ENCODE assay signal across 8 mouse cellular contexts in the genomic region with DNA sequence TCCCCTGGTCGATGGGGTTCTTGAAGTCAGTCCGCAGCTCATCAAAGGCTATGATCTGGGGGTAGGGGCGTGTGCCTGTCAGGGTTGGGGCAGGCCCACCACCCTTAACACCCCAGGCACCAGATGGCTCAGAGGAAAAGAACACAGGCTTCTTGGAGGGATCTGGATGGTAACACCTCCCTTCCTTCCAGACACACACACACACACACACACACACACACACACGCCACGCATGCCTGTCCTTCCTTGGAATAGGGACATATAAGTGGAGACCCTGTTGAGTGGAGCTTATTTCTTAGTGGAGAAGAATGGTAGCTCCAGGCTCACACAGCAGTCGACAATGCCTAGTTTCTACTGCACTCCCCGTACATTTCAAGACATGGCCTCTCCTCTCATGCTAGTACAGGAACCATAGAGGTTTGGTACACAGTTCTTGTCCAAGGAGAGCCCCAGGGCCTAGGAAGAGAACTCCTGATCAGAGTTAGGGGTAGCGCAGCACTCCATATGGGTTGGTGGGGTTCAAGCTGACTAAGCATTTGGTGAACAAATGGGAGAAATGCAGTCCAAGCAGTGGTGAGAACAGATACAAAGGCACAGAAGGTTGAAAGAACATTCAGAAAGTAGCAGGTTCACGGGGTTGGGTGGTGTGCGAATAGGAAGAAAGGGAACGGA. TPM values are rescaled to one million over a fixed set of nuclear protein-coding genes. Genes with fewer than 3 reads are reported as not detected.
A peak's percentile ranks its signal among the peaks of the same experiment; 100 is the strongest.
DNase-seq lines count a peak whose midpoint lies in the region; ATAC-seq and TF ChIP-seq lines count a peak whose summit lies in the region.

No protein-coding gene starts in this region.

- DNase-seq in lung, embryonic 14.5 days = no peak
- DNase-seq in lung, postnatal 14 days = no peak
- DNase-seq in urinary bladder, postnatal 10 days (ENCODE audit: low spot score) = no peak
- DNase-seq in frontal cortex, adult 2 months (ENCODE audit: extremely low spot score in 1 of 2, low spot score in 1 of 2) = no peak
- DNase-seq in kidney, postnatal 14 days = no peak

- no peak overlapping the region for H3K27ac ChIP-seq in lung, embryonic 14.5 days (ENCODE audit: low read depth)
- no peak overlapping the region for H3K27ac ChIP-seq in embryonic facial prominence, embryonic 15.5 days (replicated peaks)
- peak overlapping the region; percentile 97 for H3K27ac ChIP-seq in hindbrain, embryonic 15.5 days (replicated peaks)

- no peak overlapping the region for H3K4me2 ChIP-seq in lung, embryonic 14.5 days
- H3K4me2 ChIP-seq in embryonic facial prominence, embryonic 15.5 days (replicated peaks) = peak overlapping the region; percentile 29; the same call in 1 of the 2 replicates
- peak overlapping the region; percentile 87 for H3K4me2 ChIP-seq in hindbrain, embryonic 15.5 days
- no peak overlapping the region for H3K4me2 ChIP-seq in myocyte (ENCODE audit: low read depth)

- H3K9ac ChIP-seq in lung, embryonic 14.5 days = no peak overlapping the region
- H3K9ac ChIP-seq in embryonic facial prominence, embryonic 15.5 days = no peak overlapping the region
- H3K9ac ChIP-seq in hindbrain, embryonic 15.5 days = peak overlapping the region; percentile 45

- no peaks in the 10 kb centered on the region for H3K9me3 ChIP-seq in lung, embryonic 14.5 days (ENCODE audit: low read depth, low read length)
- H3K9me3 ChIP-seq in embryonic facial prominence, embryonic 15.5 days (replicated peaks) = no peaks in the 10 kb centered on the region
- no peaks in the 10 kb centered on the region for H3K9me3 ChIP-seq in hindbrain, embryonic 15.5 days

- WGBS in lung, embryonic 14.5 days = 40% methylated on average over 11 of the region's 11 CpGs
- WGBS in embryonic facial prominence, embryonic 15.5 days = 40% methylated on average over 11 of the region's 11 CpGs
- WGBS in hindbrain, embryonic 15.5 days = 25% methylated on average over 11 of the region's 11 CpGs

- H3K36me3 ChIP-seq in lung, embryonic 14.5 days (ENCODE audit: insufficient read depth) = peaks cover 39% of the 10 kb centered on the region
- H3K36me3 ChIP-seq in embryonic facial prominence, embryonic 15.5 days = peaks cover 44% of the 10 kb centered on the region
- H3K36me3 ChIP-seq in hindbrain, embryonic 15.5 days = peaks cover 33% of the 10 kb centered on the region
- no peaks in the 10 kb centered on the region for H3K36me3 ChIP-seq in myocyte (ENCODE audit: control insufficient read depth, insufficient read depth)

- no peaks in the 10 kb centered on the region for H3K27me3 ChIP-seq in lung, embryonic 14.5 days (ENCODE audit: insufficient read depth, low read length)
- H3K27me3 ChIP-seq in embryonic facial prominence, embryonic 15.5 days = no peaks in the 10 kb centered on the region
- H3K27me3 ChIP-seq in hindbrain, embryonic 15.5 days = no peaks in the 10 kb centered on the region
- H3K27me3 ChIP-seq in myocyte (ENCODE audit: control insufficient read depth, insufficient read depth, insufficient read length) = no peaks in the 10 kb centered on the region

- peaks cover 2% of the 10 kb centered on the region; the same call in 1 of the 2 replicates for H3K4me1 ChIP-seq in lung, embryonic 14.5 days (ENCODE audit: insufficient read depth)
- peaks cover 65% of the 10 kb centered on the region for H3K4me1 ChIP-seq in embryonic facial prominence, embryonic 15.5 days
- H3K4me1 ChIP-seq in hindbrain, embryonic 15.5 days (replicated peaks) = peaks cover 61% of the 10 kb centered on the region

- TF ChIP-seq CTCF in lung, embryonic 14.5 days (IDR thresholded peaks at IDR 0.05; ENCODE audit: low read depth) = no peak

- no peak for TF ChIP-seq POLR2A in myocyte (IDR thresholded peaks at IDR 0.05; ENCODE audit: insufficient read length, low read depth)

- no peak overlapping the region for H3K4me3 ChIP-seq in lung, embryonic 14.5 days (ENCODE audit: low read depth, low read length)
- H3K4me3 ChIP-seq in embryonic facial prominence, embryonic 15.5 days (replicated peaks) = no peak overlapping the region; the same call in 1 of the 2 replicates
- peak overlapping the region; percentile 91 for H3K4me3 ChIP-seq in hindbrain, embryonic 15.5 days
- no peak overlapping the region for H3K4me3 ChIP-seq in myocyte

- peak; percentile 22 for ATAC-seq in lung, embryonic 14.5 days (ENCODE audit: insufficient read depth)
- ATAC-seq in embryonic facial prominence, embryonic 15.5 days (ENCODE audit: insufficient number of reproducible peaks, low FRiP score, low TSS enrichment, low read depth) = no peak
- ATAC-seq in hindbrain, embryonic 15.5 days (ENCODE audit: low FRiP score, low read depth) = no peak; the same call in 1 of the 2 replicates

- H3ac ChIP-seq in myocyte (ENCODE audit: control insufficient read depth, insufficient read length) = no peak overlapping the region

- H3K79me2 ChIP-seq in myocyte (ENCODE audit: control insufficient read depth, insufficient read depth) = no peaks in the 10 kb centered on the region

TF ChIP-seq in myocyte, 11 proteins besides CTCF, POLR2A, EP300 and RAD21:
- TF ChIP-seq POLR2AphosphoS2 (IDR thresholded peaks at IDR 0.05; ENCODE audit: insufficient read length, low read depth) (peak; percentile 4), MYOG (IDR thresholded peaks at IDR 0.05; ENCODE audit: control insufficient read depth in 1 of 3, insufficient read depth in 1 of 3, insufficient read length in 2 of 3, low read depth in 2 of 3) (no peak)

RNA-seq across cellular contexts. Expression of a gene that starts 3.4 kb away (rescaled TPM):
- polyA plus RNA-seq in lung, embryonic 14.5 days (2014; fragmentation: Nextera tagmentation; extraction: Ambion mirVana) = 14.8 and 15.3 TPM in 2 replicates
- 35.5 and 38.7 TPM in 2 replicates for polyA plus RNA-seq in embryonic facial prominence, embryonic 15.5 days (2015; fragmentation: Nextera tagmentation; extraction: Ambion mirVana)
- 364 and 435 TPM in 2 replicates for polyA plus RNA-seq in hindbrain, embryonic 15.5 days (2015; fragmentation: Nextera tagmentation; extraction: Ambion mirVana)
- 1.6 TPM for polyA plus RNA-seq in myocyte (2012; fragmentation: generic; extraction: Trizol)
- polyA plus RNA-seq in frontal cortex, adult 2 months (2012; rRNA removed) = 383 and 422 TPM in 2 replicates

RNA-seq across cellular contexts. Expression of a gene that starts 6.5 kb away (rescaled TPM):
- polyA plus RNA-seq in lung, embryonic 14.5 days (2014; fragmentation: Nextera tagmentation; extraction: Ambion mirVana) = 99.2 and 105 TPM in 2 replicates
- 111 and 119 TPM in 2 replicates for polyA plus RNA-seq in embryonic facial prominence, embryonic 15.5 days (2015; fragmentation: Nextera tagmentation; extraction: Ambion mirVana)
- polyA plus RNA-seq in hindbrain, embryonic 15.5 days (2015; fragmentation: Nextera tagmentation; extraction: Ambion mirVana) = 55.8 and 64.0 TPM in 2 replicates
- polyA plus RNA-seq in myocyte (2012; fragmentation: generic; extraction: Trizol) = 115 TPM
- polyA plus RNA-seq in frontal cortex, adult 2 months (2012; rRNA removed) = 44.7 and 45.1 TPM in 2 replicates

RNA-seq across cellular contexts. Expression of a gene that starts 9.6 kb away (rescaled TPM):
- 3.1 and 4.4 TPM in 2 replicates for polyA plus RNA-seq in lung, embryonic 14.5 days (2014; fragmentation: Nextera tagmentation; extraction: Ambion mirVana)
- polyA plus RNA-seq in embryonic facial prominence, embryonic 15.5 days (2015; fragmentation: Nextera tagmentation; extraction: Ambion mirVana) = 2.3 and 3.0 TPM in 2 replicates
- polyA plus RNA-seq in hindbrain, embryonic 15.5 days (2015; fragmentation: Nextera tagmentation; extraction: Ambion mirVana) = 28.3 and 34.0 TPM in 2 replicates
- polyA plus RNA-seq in myocyte (2012; fragmentation: generic; extraction: Trizol) = 10.1 TPM
- polyA plus RNA-seq in frontal cortex, adult 2 months (2012; rRNA removed) = 106 and 122 TPM in 2 replicates

RNA-seq across cellular contexts. Expression of a gene that starts 12.0 kb away (rescaled TPM):
- polyA plus RNA-seq in lung, embryonic 14.5 days (2014; fragmentation: Nextera tagmentation; extraction: Ambion mirVana) = 278 and 289 TPM in 2 replicates
- polyA plus RNA-seq in embryonic facial prominence, embryonic 15.5 days (2015; fragmentation: Nextera tagmentation; extraction: Ambion mirVana) = 256 and 270 TPM in 2 replicates
- 210 and 222 TPM in 2 replicates for polyA plus RNA-seq in hindbrain, embryonic 15.5 days (2015; fragmentation: Nextera tagmentation; extraction: Ambion mirVana)
- polyA plus RNA-seq in myocyte (2012; fragmentation: generic; extraction: Trizol) = 203 TPM
- 190 and 208 TPM in 2 replicates for polyA plus RNA-seq in frontal cortex, adult 2 months (2012; rRNA removed)

RNA-seq across cellular contexts. Expression of a gene that starts 23.5 kb away (rescaled TPM):
- 20.4 and 24.8 TPM in 2 replicates for polyA plus RNA-seq in lung, embryonic 14.5 days (2014; fragmentation: Nextera tagmentation; extraction: Ambion mirVana)
- polyA plus RNA-seq in embryonic facial prominence, embryonic 15.5 days (2015; fragmentation: Nextera tagmentation; extraction: Ambion mirVana) = 17.9 and 19.5 TPM in 2 replicates
- polyA plus RNA-seq in hindbrain, embryonic 15.5 days (2015; fragmentation: Nextera tagmentation; extraction: Ambion mirVana) = 76.9 and 90.2 TPM in 2 replicates
- 56.7 TPM for polyA plus RNA-seq in myocyte (2012; fragmentation: generic; extraction: Trizol)
- 183 and 187 TPM in 2 replicates for polyA plus RNA-seq in frontal cortex, adult 2 months (2012; rRNA removed)

Comparison
In these comparisons a context has a peak if more than half of its experiments do, and no peak if none do; other contexts are left out.
1. H3K4me2 ChIP-seq: peak in embryonic facial prominence, embryonic 15.5 days (single experiment) and hindbrain, embryonic 15.5 days (single experiment); none in lung, embryonic 14.5 days (single experiment) and myocyte (single experiment).